Mouse (Mus musculus) erythroblast, embryonic 14.5 days (primary cell): ENCODE data around the gene Rsl1.

Experiments
- GATA1 ChIP-seq: IDR thresholded peaks from 2 replicates; pipeline ENCODE4 v1.6.1; 2012; ENCODE audit warnings: low read length, inconsistent platforms, mixed read lengths
- TAL1 ChIP-seq: IDR thresholded peaks from 3 replicates; pipeline ENCODE4 v1.6.1; 2012; ENCODE audit warnings: low read length, inconsistent platforms, mixed read lengths

- no peak for TF ChIP-seq TAL1
- TF ChIP-seq GATA1 = no peak
These were observed 48.5 kb upstream of the Rsl1 start for GRCm38 (mm10) chr13:67124460-67124859.
